Mouse (Mus musculus) skeletal muscle tissue, postnatal 0 days (tissue): ENCODE measurements around the gene Atrnl1. TPM values are rescaled to one million over a fixed set of nuclear protein-coding genes. Genes with fewer than 3 reads are reported as not detected.

Experiments
- microRNA-seq, 2 experiments: library from miRNA; unstranded; fragments of <30 nt; microRNA quantifications; one replicate each; pipeline ENCODE4; 2016
- polyA plus RNA-seq: library from polyadenylated mRNA; unstranded; fragments of >200 nt; fragmentation: Nextera tagmentation; extraction: Ambion mirVana; gene quantifications from 2 replicates; pipeline ENCODE4 v1.2.1, GENCODE M21; 2015

The Atrnl1 gene
- polyA plus RNA-seq, result 1.7 and 1.9 TPM in 2 replicates

DNA sequence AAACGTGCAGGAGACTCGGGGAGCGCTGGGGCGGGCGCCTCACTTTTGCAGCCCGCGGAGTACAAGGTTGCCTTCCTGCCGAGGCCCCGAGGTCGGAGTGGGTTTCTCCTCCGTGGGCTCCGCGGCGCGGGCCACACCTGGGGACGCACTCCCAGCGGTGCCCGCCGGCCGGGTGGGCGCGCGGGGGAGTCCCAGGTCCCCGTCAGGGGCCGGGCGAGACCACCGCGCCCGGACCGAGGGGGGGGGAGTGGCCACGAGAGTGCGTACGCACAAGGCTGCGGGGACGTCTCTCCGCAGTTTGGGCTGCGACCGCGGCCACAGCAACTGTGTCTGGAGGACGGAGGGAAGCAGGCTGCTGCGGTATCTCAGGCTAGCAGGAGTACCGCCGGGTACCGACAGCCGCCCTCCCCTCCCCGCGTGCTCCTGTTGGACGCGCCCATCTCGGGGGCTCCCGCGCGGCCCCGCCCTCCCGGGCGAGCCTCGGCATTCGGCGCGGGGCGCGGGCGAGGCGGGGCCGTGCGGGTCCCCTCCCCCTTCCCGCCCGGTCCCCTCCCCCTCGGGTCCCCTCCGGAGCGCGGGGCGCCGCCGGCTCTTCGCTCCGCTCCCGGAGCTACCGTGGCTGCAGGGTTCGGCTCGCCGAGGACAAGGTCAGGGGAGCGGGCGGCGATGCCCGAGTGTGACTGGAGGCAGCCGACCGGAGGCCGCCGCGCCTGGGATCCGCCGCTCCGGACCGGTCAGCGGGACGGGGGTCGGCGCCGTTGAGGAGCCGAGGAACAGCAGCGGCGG, at the start of gene Atrnl1:
Gene Atrnl1, plus strand, starts transcription at position 559 of the 786 bp plus-strand sequence.

Small RNA genes within 50 kb of the gene (microRNA-seq; reads per million reads assigned to microRNA genes)
- gene Mir5623, result 0.51 to 0.64 reads per million in 2 experiments

Other genes with a start within 250 kb of the Atrnl1 start
- 12.9 and 15.1 TPM in 2 replicates for gene Trub1, start 158.1 kb upstream of the Atrnl1 start, polyA plus RNA-seq